Mouse (Mus musculus) c-Kit-positive CD71-positive TER-119-positive erythroid progenitor cells, embryonic 14.5 days (primary cell): ENCODE data around the gene Smim17.
"Not testable (repeated sequence)": the region's sequence is repeated elsewhere in the genome, so short reads cannot be mapped to it uniquely, and the experiment has no call there.

ENCODE experiments used
- DNase-seq: peaks from one replicate; pipeline ENCODE4 v3.0.0-alpha.2; 2013; ENCODE audit warnings: low spot score

Smim17 gene

GRCm38 (mm10) chr7:6397996-6398975 lies at the start of gene Smim17:
TSS of gene Smim17 (plus strand) at chr7:6398715.
- DNase-seq: peak; percentile 29

- DNase-seq: no peak
Measured at GRCm38 (mm10) chr7:6358121-6358520, 40.4 kb upstream of the Smim17 start.

- DNase-seq: peak; percentile 76
Measured at GRCm38 (mm10) chr7:6358937-6359590, 39.5 kb upstream of the Smim17 start.

- peak; percentile 40 for DNase-seq
Measured at GRCm38 (mm10) chr7:6360477-6361060, 37.9 kb upstream of the Smim17 start.

GRCm38 (mm10) chr7:6361756-6362155 lies 36.8 kb upstream of the Smim17 start:
- DNase-seq: no peak

GRCm38 (mm10) chr7:6362268-6363046 lies 36.1 kb upstream of the Smim17 start:
- DNase-seq: peak; percentile 95

GRCm38 (mm10) chr7:6363047-6363488 lies 35.4 kb upstream of the Smim17 start, which contains the start of gene Zfp78:
TSS of gene Zfp78 (plus strand) at chr7:6363280.
- DNase-seq: peak; percentile 88

GRCm38 (mm10) chr7:6364761-6365160 lies 33.8 kb upstream of the Smim17 start:
- DNase-seq: no peak

GRCm38 (mm10) chr7:6367185-6367584 lies 31.3 kb upstream of the Smim17 start:
- peak; percentile 42 for DNase-seq

- DNase-seq: not testable (repeated sequence)
Measured at GRCm38 (mm10) chr7:6368146-6368545, 30.4 kb upstream of the Smim17 start.

- DNase-seq: no peak
Measured at GRCm38 (mm10) chr7:6369460-6369859, 29.1 kb upstream of the Smim17 start.

GRCm38 (mm10) chr7:6372993-6373392 lies 25.5 kb upstream of the Smim17 start:
- no peak for DNase-seq

- DNase-seq: no peak
Measured at GRCm38 (mm10) chr7:6378441-6378840, 20.1 kb upstream of the Smim17 start.

- DNase-seq: no peak
Measured at GRCm38 (mm10) chr7:6381431-6381830, 17.1 kb upstream of the Smim17 start.

- peak; percentile 80 for DNase-seq
Measured at GRCm38 (mm10) chr7:6383044-6383455, 15.5 kb upstream of the Smim17 start, which contains the start of gene Zfp28. TSS of gene Zfp28 (plus strand) at chr7:6383295.

- no peak for DNase-seq
Measured at GRCm38 (mm10) chr7:6384011-6384410, 14.5 kb upstream of the Smim17 start.

- DNase-seq: no peak
Measured at GRCm38 (mm10) chr7:6386995-6387394, 11.5 kb upstream of the Smim17 start.

- DNase-seq: no peak
Measured at GRCm38 (mm10) chr7:6388971-6389370, 9.5 kb upstream of the Smim17 start.

GRCm38 (mm10) chr7:6389449-6389848 lies 9.1 kb upstream of the Smim17 start:
- no peak for DNase-seq

- DNase-seq: peak; percentile 86
Measured at GRCm38 (mm10) chr7:6410043-6410442, 11.5 kb downstream of the Smim17 start, which contains the start of gene Gm20715. TSS of gene Gm20715 (plus strand) at chr7:6410277.

- DNase-seq: no peak
Measured at GRCm38 (mm10) chr7:6414626-6415441, 16.3 kb downstream of the Smim17 start.
